Comparison of ENCODE assay signal across 7 mouse cellular contexts in the genomic region with DNA sequence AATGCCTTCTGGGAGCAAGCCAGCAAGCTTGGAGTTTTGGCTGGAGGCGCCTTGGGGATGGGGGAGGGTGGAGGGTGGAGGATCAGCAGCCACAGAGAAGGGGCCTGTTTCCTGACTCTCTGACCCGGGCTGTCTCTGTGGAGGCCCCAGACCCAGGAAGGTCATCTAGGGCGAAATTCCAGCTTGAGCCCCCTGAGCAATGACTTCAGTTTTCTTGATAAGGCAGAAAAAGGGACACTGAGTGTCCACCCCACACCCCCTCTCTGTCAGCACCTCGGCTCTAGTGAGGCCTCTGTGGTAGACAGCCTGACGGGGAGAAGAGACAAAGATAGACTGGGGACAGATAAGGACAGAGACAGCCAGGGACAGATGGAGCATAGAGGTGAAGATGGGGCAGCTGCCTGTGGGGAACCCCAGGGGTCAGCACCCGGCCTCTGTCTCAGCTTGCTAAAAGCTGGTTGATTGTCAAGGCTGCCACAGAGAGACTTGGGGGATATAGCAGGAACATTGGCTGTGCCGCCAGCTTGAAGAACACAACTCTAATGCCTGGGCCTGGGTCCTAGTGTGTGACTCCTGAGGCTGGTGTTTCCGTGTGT.
DNase-seq lines count a peak whose midpoint lies in the region; ATAC-seq and TF ChIP-seq lines count a peak whose summit lies in the region.

No protein-coding gene starts in this region.

- peak; percentile 36 for DNase-seq in liver, adult 2 months (ENCODE audit: extremely low read depth, low read depth, low spot score)
- DNase-seq in liver = no peak
- peak; percentile 88 for DNase-seq in heart, embryonic 10.5 days (ENCODE audit: low spot score)
- no peak for DNase-seq in liver, embryonic 11.5 days (ENCODE audit: low spot score)
- DNase-seq in spleen, adult 18-20 months = no peak
- DNase-seq in layer of hippocampus, adult 8-10 months (ENCODE audit: low spot score in 2 of 2) = no peak

- H3K36me3 ChIP-seq in liver, adult 2 months (ENCODE audit: control insufficient read depth, insufficient read depth, low read length) = no peaks in the 10 kb centered on the region
- H3K36me3 ChIP-seq in embryonic facial prominence, embryonic 12.5 days = no peaks in the 10 kb centered on the region
- peaks cover 3% of the 10 kb centered on the region for H3K36me3 ChIP-seq in heart, embryonic 10.5 days
- H3K36me3 ChIP-seq in liver, embryonic 11.5 days (ENCODE audit: control insufficient read depth, insufficient read depth, low read length) = no peaks in the 10 kb centered on the region; the same call in 1 of the 2 replicates

- TF ChIP-seq CTCF in liver, adult 2 months (IDR thresholded peaks at IDR 0.05; ENCODE audit: low read depth, low read length) = no peak

- ATAC-seq in embryonic facial prominence, embryonic 12.5 days (ENCODE audit: insufficient number of reproducible peaks, insufficient read depth, low FRiP score, low TSS enrichment) = 0 out of 2 replicates have a peak, but pooled peaks have one; percentile 25
- peak; percentile 50 for ATAC-seq in liver, embryonic 11.5 days (replicated peaks; ENCODE audit: low FRiP score)

- no peak overlapping the region for H3K4me3 ChIP-seq in liver, adult 2 months (ENCODE audit: insufficient read depth, low read depth, low read length)
- H3K4me3 ChIP-seq in embryonic facial prominence, embryonic 12.5 days = no peak overlapping the region
- peak overlapping the region; percentile 19; the same call in 1 of the 2 replicates for H3K4me3 ChIP-seq in heart, embryonic 10.5 days
- no peak overlapping the region for H3K4me3 ChIP-seq in liver, embryonic 11.5 days (ENCODE audit: low read depth, low read length)

- no peak overlapping the region for H3K9ac ChIP-seq in liver, adult 2 months (ENCODE audit: low read depth, low read length)
- no peak overlapping the region for H3K9ac ChIP-seq in embryonic facial prominence, embryonic 12.5 days
- no peak overlapping the region for H3K9ac ChIP-seq in liver, embryonic 11.5 days (ENCODE audit: low read depth, low read length)

- TF ChIP-seq POLR2A in liver, adult 2 months (IDR thresholded peaks at IDR 0.05; ENCODE audit: extremely low read depth, insufficient read depth, low read length) = no peak

- WGBS in liver, adult 2 months = 71% methylated on average over 8 of the region's 8 CpGs
- 40% methylated on average over 8 of the region's 8 CpGs for WGBS in embryonic facial prominence, embryonic 12.5 days
- 12% methylated on average over 8 of the region's 8 CpGs for WGBS in heart, embryonic 10.5 days
- 32% methylated on average over 8 of the region's 8 CpGs for WGBS in liver, embryonic 11.5 days

- H3K79me2 ChIP-seq in liver, adult 2 months (ENCODE audit: control insufficient read depth, insufficient read depth, low read length) = no peaks in the 10 kb centered on the region

- H3K9me3 ChIP-seq in embryonic facial prominence, embryonic 12.5 days = no peaks in the 10 kb centered on the region
- H3K9me3 ChIP-seq in heart, embryonic 10.5 days = no peaks in the 10 kb centered on the region
- no peaks in the 10 kb centered on the region for H3K9me3 ChIP-seq in liver, embryonic 11.5 days (ENCODE audit: control insufficient read depth, low read length)

- peak overlapping the region; percentile 7; the same call in 1 of the 2 replicates for H3K27ac ChIP-seq in liver, adult 2 months (replicated peaks; ENCODE audit: insufficient read depth, low read depth, low read length)
- H3K27ac ChIP-seq in embryonic facial prominence, embryonic 12.5 days = no peak overlapping the region
- peak overlapping the region; percentile 86 for H3K27ac ChIP-seq in heart, embryonic 10.5 days
- no peak overlapping the region for H3K27ac ChIP-seq in liver, embryonic 11.5 days (ENCODE audit: low read depth, low read length)

- peaks cover 2% of the 10 kb centered on the region; the same call in 1 of the 2 replicates for H3K4me1 ChIP-seq in liver, adult 2 months (ENCODE audit: control insufficient read depth, insufficient read depth, low read length)
- H3K4me1 ChIP-seq in embryonic facial prominence, embryonic 12.5 days = peaks cover 5% of the 10 kb centered on the region; the same call in 1 of the 2 replicates
- peaks cover 60% of the 10 kb centered on the region for H3K4me1 ChIP-seq in heart, embryonic 10.5 days
- peaks cover 7% of the 10 kb centered on the region for H3K4me1 ChIP-seq in liver, embryonic 11.5 days (replicated peaks; ENCODE audit: control insufficient read depth, insufficient read depth, low read length)

- H3K27me3 ChIP-seq in liver, adult 2 months (ENCODE audit: control insufficient read depth, insufficient read depth, low read length) = no peaks in the 10 kb centered on the region
- H3K27me3 ChIP-seq in embryonic facial prominence, embryonic 12.5 days = no peaks in the 10 kb centered on the region
- no peaks in the 10 kb centered on the region for H3K27me3 ChIP-seq in heart, embryonic 10.5 days (ENCODE audit: insufficient read depth, poor library complexity, severe bottlenecking)
- H3K27me3 ChIP-seq in liver, embryonic 11.5 days (replicated peaks; ENCODE audit: control insufficient read depth, insufficient read depth, low read length) = no peaks in the 10 kb centered on the region

- H3K4me2 ChIP-seq in embryonic facial prominence, embryonic 12.5 days (replicated peaks) = no peak overlapping the region
- H3K4me2 ChIP-seq in liver, embryonic 11.5 days = no peak overlapping the region

Comparison
In these comparisons a context has a peak if more than half of its experiments do, and no peak if none do; other contexts are left out.
1. DNase-seq: peak in liver, adult 2 months (single experiment) and heart, embryonic 10.5 days (single experiment); none in liver (single experiment), liver, embryonic 11.5 days (single experiment), spleen, adult 18-20 months (0 of 2) and layer of hippocampus, adult 8-10 months (0 of 2).
2. H3K27ac ChIP-seq: peak in liver, adult 2 months (single experiment) and heart, embryonic 10.5 days (single experiment); none in embryonic facial prominence, embryonic 12.5 days (single experiment) and liver, embryonic 11.5 days (single experiment).